Mouse (Mus musculus): ENCODE measurements at regions not wholly inside any gene's neighbourhood (a gene's known extent, or its start where the extent isn't known, plus 50 kb on each side); places are given as distances from the start of the nearest gene placed in this dataset.

GRCm38 (mm10) chr1:41551271-41551670 lies 745.9 kb downstream of the Tmem182 start:
- TF ChIP-seq EP300 (IDR thresholded peaks at IDR 0.05; ENCODE audit: low read depth) (no peak), CTCF (IDR thresholded peaks at IDR 0.05; ENCODE audit: low read depth) (no peak)
- Histone ChIP-seq H3K4me3 (ENCODE audit: low read depth, low read length) (no peak overlapping the region), H3K9ac (replicated peaks) (no peak overlapping the region), H3K27ac (ENCODE audit: low read depth) (no peak overlapping the region), H3K4me1 (ENCODE audit: insufficient read depth) (no peaks in the 10 kb centered on the region), H3K4me2 (ENCODE audit: low read depth, low read length) (no peak overlapping the region), H3K9me3 (ENCODE audit: low read length) (no peaks in the 10 kb centered on the region), H3K36me3 (replicated peaks; ENCODE audit: insufficient read depth, low read length) (no peaks in the 10 kb centered on the region), H3K27me3 (ENCODE audit: insufficient read depth, low read length) (no peaks in the 10 kb centered on the region)
- 75% methylated on average over 1 of the region's 1 CpGs for WGBS (ENCODE audit: insufficient replicate concordance)
- DNase-seq (no peak), ATAC-seq (no peak)

GRCm38 (mm10) chr1:41555607-41556006 lies 750.2 kb downstream of the Tmem182 start:
- ATAC-seq = peak; percentile 99
- Histone ChIP-seq H3K27me3 (ENCODE audit: insufficient read depth, low read length) (no peaks in the 10 kb centered on the region), H3K4me2 (ENCODE audit: low read depth, low read length) (0 out of 2 replicates have a peak overlapping the region, but pooled peaks have one; percentile 13), H3K36me3 (replicated peaks; ENCODE audit: insufficient read depth, low read length) (no peaks in the 10 kb centered on the region), H3K4me3 (ENCODE audit: low read depth, low read length) (no peak overlapping the region), H3K9me3 (ENCODE audit: low read length) (no peaks in the 10 kb centered on the region), H3K27ac (ENCODE audit: low read depth) (peak overlapping the region; percentile 74), H3K4me1 (ENCODE audit: insufficient read depth) (no peaks in the 10 kb centered on the region), H3K9ac (replicated peaks) (no peak overlapping the region)
- DNase-seq = peak; percentile 67
- WGBS (ENCODE audit: insufficient replicate concordance) = 48% methylated on average over 2 of the region's 2 CpGs
- TF ChIP-seq CTCF (IDR thresholded peaks at IDR 0.05; ENCODE audit: low read depth) = no peak
- 0 out of 2 replicates have a peak, but pooled peaks have one; percentile 12 for TF ChIP-seq EP300 (IDR thresholded peaks at IDR 0.05; ENCODE audit: low read depth)

- no peak overlapping the region for H3K4me3 ChIP-seq (ENCODE audit: low read depth, low read length)
- no peak for TF ChIP-seq EP300 (IDR thresholded peaks at IDR 0.05; ENCODE audit: low read depth)
- TF ChIP-seq CTCF (IDR thresholded peaks at IDR 0.05; ENCODE audit: low read depth) = no peak
- H3K4me2 ChIP-seq (ENCODE audit: low read depth, low read length) = no peak overlapping the region
- H3K9ac ChIP-seq (replicated peaks) = no peak overlapping the region
- H3K9me3 ChIP-seq (ENCODE audit: low read length) = no peaks in the 10 kb centered on the region
- H3K27me3 ChIP-seq (ENCODE audit: insufficient read depth, low read length) = no peaks in the 10 kb centered on the region
- ATAC-seq (no peak), DNase-seq (peak; percentile 16)
- no peaks in the 10 kb centered on the region for H3K4me1 ChIP-seq (ENCODE audit: insufficient read depth)
- no peaks in the 10 kb centered on the region for H3K36me3 ChIP-seq (replicated peaks; ENCODE audit: insufficient read depth, low read length)
- 77% methylated on average over 17 of the region's 17 CpGs for WGBS (ENCODE audit: insufficient replicate concordance)
- no peak overlapping the region for H3K27ac ChIP-seq (ENCODE audit: low read depth)
Measured at GRCm38 (mm10) chr1:41559101-41559665, 753.8 kb downstream of the Tmem182 start.

GRCm38 (mm10) chr1:41559991-41560390 lies 754.6 kb downstream of the Tmem182 start:
- ATAC-seq (no peak), DNase-seq (no peak)
- no peak overlapping the region for H3K4me3 ChIP-seq (ENCODE audit: low read depth, low read length)
- H3K36me3 ChIP-seq (replicated peaks; ENCODE audit: insufficient read depth, low read length) = no peaks in the 10 kb centered on the region
- 74% methylated on average over 3 of the region's 3 CpGs for WGBS (ENCODE audit: insufficient replicate concordance)
- no peaks in the 10 kb centered on the region for H3K4me1 ChIP-seq (ENCODE audit: insufficient read depth)
- H3K9me3 ChIP-seq (ENCODE audit: low read length) = no peaks in the 10 kb centered on the region
- TF ChIP-seq EP300 (IDR thresholded peaks at IDR 0.05; ENCODE audit: low read depth) = no peak
- TF ChIP-seq CTCF (IDR thresholded peaks at IDR 0.05; ENCODE audit: low read depth) = no peak
- no peaks in the 10 kb centered on the region for H3K27me3 ChIP-seq (ENCODE audit: insufficient read depth, low read length)
- H3K9ac ChIP-seq (replicated peaks) = no peak overlapping the region
- no peak overlapping the region for H3K4me2 ChIP-seq (ENCODE audit: low read depth, low read length)
- H3K27ac ChIP-seq (ENCODE audit: low read depth) = no peak overlapping the region

GRCm38 (mm10) chr1:41603471-41603870 lies 798.1 kb downstream of the Tmem182 start:
- no peaks in the 10 kb centered on the region for H3K27me3 ChIP-seq (ENCODE audit: insufficient read depth, low read length)
- H3K27ac ChIP-seq (ENCODE audit: low read depth) = no peak overlapping the region
- WGBS (ENCODE audit: insufficient replicate concordance) = 89% methylated on average over 5 of the region's 5 CpGs
- TF ChIP-seq EP300 (IDR thresholded peaks at IDR 0.05; ENCODE audit: low read depth) = no peak
- no peaks in the 10 kb centered on the region for H3K4me1 ChIP-seq (ENCODE audit: insufficient read depth)
- no peak overlapping the region for H3K4me2 ChIP-seq (ENCODE audit: low read depth, low read length)
- ATAC-seq (no peak), DNase-seq (no peak)
- H3K9me3 ChIP-seq (ENCODE audit: low read length) = no peaks in the 10 kb centered on the region
- H3K4me3 ChIP-seq (ENCODE audit: low read depth, low read length) = no peak overlapping the region
- H3K9ac ChIP-seq (replicated peaks) = no peak overlapping the region
- no peaks in the 10 kb centered on the region for H3K36me3 ChIP-seq (replicated peaks; ENCODE audit: insufficient read depth, low read length)

- H3K27ac ChIP-seq (ENCODE audit: low read depth) = no peak overlapping the region
- H3K27me3 ChIP-seq (ENCODE audit: insufficient read depth, low read length) = no peaks in the 10 kb centered on the region
- H3K4me1 ChIP-seq (ENCODE audit: insufficient read depth) = no peaks in the 10 kb centered on the region
- no peak overlapping the region for H3K9ac ChIP-seq (replicated peaks)
- H3K4me3 ChIP-seq (ENCODE audit: low read depth, low read length) = no peak overlapping the region
- H3K4me2 ChIP-seq (ENCODE audit: low read depth, low read length) = no peak overlapping the region
- no peak for ATAC-seq
- TF ChIP-seq EP300 (IDR thresholded peaks at IDR 0.05; ENCODE audit: low read depth) = no peak
- no peak for TF ChIP-seq CTCF (IDR thresholded peaks at IDR 0.05; ENCODE audit: low read depth)
- 77% methylated on average over 14 of the region's 14 CpGs for WGBS (ENCODE audit: insufficient replicate concordance)
- no peak for DNase-seq
- H3K36me3 ChIP-seq (replicated peaks; ENCODE audit: insufficient read depth, low read length) = no peaks in the 10 kb centered on the region
- no peaks in the 10 kb centered on the region for H3K9me3 ChIP-seq (ENCODE audit: low read length)
Measured at GRCm38 (mm10) chr1:41604996-41605747, 799.8 kb downstream of the Tmem182 start.

Data from liver, postnatal 0 days (tissue).